Mouse (Mus musculus) C2C12 (cell line): Measurements from ENCODE around the gene Sf3a3.

Experiments used
- CEBPB ChIP-seq: IDR thresholded peaks from one replicate; pipeline ENCODE4 v1.6.1; 2011; ENCODE audit warnings: low read depth, mild to moderate bottlenecking, control low read depth, moderate library complexity
- CTCF ChIP-seq: IDR thresholded peaks from one replicate; pipeline ENCODE4 v1.5.1; 2011; ENCODE audit not compliant: control insufficient read depth, insufficient read depth, insufficient read length
- FOSL1 ChIP-seq: IDR thresholded peaks from one replicate; pipeline ENCODE4 v1.8.0; 2011; ENCODE audit warnings: mild to moderate bottlenecking, low read length; ENCODE audit not compliant: poor library complexity, insufficient read depth, severe bottlenecking
- MAX ChIP-seq: IDR thresholded peaks from one replicate; pipeline ENCODE4 v1.6.1; 2011; ENCODE audit warnings: mild to moderate bottlenecking, control low read depth
- MYOD1 ChIP-seq: IDR thresholded peaks from one replicate; pipeline ENCODE4 v1.6.1; 2011; ENCODE audit warnings: low read depth; ENCODE audit not compliant: control insufficient read depth, insufficient read length
- MYOG ChIP-seq: IDR thresholded peaks from one replicate; pipeline ENCODE4 v1.6.1; 2011; ENCODE audit not compliant: control insufficient read depth, insufficient read length; ENCODE audit errors: extremely low read depth
- USF1 ChIP-seq: IDR thresholded peaks from one replicate; pipeline ENCODE4 v1.6.1; 2011; ENCODE audit warnings: low read depth, mild to moderate bottlenecking, control low read depth, moderate library complexity

DNA sequence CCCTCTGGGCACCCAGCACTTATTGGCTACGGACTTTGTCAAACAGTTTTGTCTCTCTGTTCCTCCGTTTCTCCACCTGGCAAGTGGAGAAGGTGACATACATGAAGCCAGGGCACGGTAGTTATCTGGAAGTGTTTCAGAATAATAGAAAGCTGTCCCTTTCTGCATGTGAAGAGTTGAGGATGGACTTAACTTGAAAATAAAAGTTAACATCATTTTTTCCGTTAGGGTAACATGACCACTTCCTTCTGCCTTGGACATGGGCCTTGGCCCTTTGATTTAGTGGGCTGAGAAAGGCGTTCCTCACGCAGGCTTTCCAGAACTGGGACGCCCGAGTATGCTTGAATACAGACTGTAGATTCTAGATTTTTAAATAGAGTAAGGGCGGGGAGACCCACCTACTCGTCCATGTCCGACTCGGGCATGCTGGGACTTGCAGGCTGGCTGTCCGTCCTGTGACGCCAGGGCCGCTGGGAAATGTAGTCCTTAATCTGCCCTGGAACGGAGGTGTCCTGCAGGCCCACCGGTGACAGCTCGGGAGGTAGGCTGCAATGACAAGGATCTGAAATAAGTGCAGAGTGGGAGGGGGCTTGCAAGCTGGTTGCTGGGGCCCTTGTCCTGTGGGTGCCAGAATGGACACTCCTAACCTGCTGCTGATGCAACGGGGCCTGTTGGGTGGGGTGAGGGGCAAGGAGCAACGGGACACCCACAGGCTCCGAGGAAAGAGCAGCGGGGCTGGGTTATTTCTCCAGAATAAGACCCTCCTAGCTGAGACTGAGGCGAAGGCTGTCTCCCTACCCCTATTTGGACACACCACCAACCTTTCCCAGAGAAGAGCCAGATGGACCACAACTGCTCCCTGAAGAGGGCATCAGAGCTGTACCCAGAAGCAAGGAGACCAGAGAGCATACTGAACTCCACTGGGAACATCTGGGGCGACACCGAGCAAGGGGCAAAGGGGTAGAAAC lies 27.1 kb downstream of the Sf3a3 start, which contains the start of gene Inpp5b:
- TF ChIP-seq CTCF = no peak
- no peak for TF ChIP-seq USF1
- TF ChIP-seq MAX = no peak
- TF ChIP-seq CEBPB = no peak
- TF ChIP-seq MYOD1 = no peak
- TF ChIP-seq MYOG = no peak
- no peak for TF ChIP-seq FOSL1
